Mouse (Mus musculus) heart, adult 18-20 months (tissue): ENCODE measurements around the gene Ceacam11. TPM values are rescaled to one million over a fixed set of nuclear protein-coding genes. Genes with fewer than 3 reads are reported as not detected.
"Not testable (repeated sequence)": the region's sequence is repeated elsewhere in the genome, so short reads cannot be mapped to it uniquely, and the experiment has no call there.

Experiments
- DNase-seq, 2 experiments: peaks; one replicate each; pipeline ENCODE4 v3.0.0; 2021 to 2022; ENCODE audit warnings: mixed read lengths in 1 of 2
- long read RNA-seq, 2 experiments: library from polyadenylated mRNA; stranded (forward); transcript quantifications; one replicate each; pipeline ENCODE4 v2.0.0; 2021
- microRNA-seq, 2 experiments: library from miRNA; unstranded; fragments of <30 nt; microRNA quantifications; one replicate each; pipeline ENCODE4 v1.2.0; 2022
- total RNA-seq, 2 experiments: library from RNA; stranded (reverse); gene quantifications; 2 replicates each; pipeline ENCODE4 v1.2.3; 2021

The Ceacam11 gene
- total RNA-seq: not detected
- long read RNA-seq, experiment 1: 0 reads
- long read RNA-seq, experiment 2: 0 reads

DNA sequence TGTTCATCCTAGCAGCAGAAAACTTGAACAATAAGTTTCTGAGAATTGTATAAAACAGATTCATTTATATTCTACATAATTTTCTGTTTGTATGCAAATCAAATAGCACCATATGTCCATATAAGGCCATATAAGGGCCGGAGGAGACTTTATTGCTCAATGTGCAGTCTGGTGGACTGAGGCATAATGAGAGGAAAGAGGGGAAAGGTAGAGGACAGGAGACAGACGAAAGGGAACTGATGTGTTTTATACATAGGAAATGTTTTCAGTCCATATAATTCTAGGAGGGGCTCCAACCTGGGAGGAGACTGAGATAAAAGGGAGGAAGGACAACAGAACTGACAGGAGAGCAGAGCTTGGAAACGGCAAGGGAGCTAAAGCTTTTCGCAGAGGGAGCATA is at the start of gene Ceacam11:
Gene Ceacam11, plus strand, starts transcription at position 301 of the 400 bp plus-strand sequence.
- no peak for DNase-seq

DNA sequence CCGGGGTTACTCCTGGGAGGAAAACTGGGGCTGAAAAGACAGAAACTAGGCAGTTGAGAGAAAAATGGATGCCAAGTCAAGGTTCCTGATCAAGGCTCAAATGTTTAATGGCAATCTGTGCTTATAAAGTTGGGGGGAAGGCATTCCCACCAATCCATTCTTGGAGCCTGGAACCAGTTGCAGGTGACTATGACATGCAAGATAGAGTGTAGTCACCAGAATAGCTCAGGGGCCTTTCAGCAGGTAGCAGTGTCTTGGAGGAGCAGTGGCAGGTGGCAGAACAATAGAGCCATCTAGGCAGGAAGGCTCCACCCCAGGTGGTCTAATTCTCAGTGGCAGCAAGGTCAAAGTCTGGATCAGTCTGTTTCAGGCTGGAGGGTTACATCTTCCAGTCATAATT is 29.2 kb downstream of the Ceacam11 start:
- not testable (repeated sequence) for DNase-seq

DNA sequence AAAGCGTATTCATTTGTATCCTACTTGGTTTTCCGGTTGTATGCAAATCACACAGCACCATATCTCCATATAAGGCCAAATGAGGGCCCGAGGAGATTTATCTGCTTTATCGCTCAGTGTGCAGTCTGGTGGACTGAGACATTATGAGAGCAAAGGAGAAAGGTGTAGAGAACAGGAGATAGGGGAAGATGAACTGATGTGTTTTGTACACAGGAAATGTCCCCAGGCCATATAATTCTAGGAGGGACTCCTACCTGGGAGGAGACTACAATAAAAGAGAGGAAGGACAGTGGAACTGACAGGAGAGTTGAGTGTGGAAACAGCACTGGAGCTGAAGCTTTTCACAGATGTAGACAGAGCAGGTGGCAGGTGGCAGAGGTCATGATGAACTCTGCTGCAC is 37.7 kb downstream of the Ceacam11 start, which contains the start of gene Ceacam13:
Gene Ceacam13, plus strand, starts transcription at position 301 of the 400 bp plus-strand sequence.
- DNase-seq: no peak

Small RNA genes within 50 kb of the gene (microRNA-seq; reads per million reads assigned to microRNA genes)
- gene Gm22414: 0 reads per million in 2 experiments

Other genes starting within 250 kb of the Ceacam11 start
- not detected for gene Ceacam14, start 159.5 kb upstream of the Ceacam11 start, total RNA-seq
- not detected for gene Gm5155, start 100.4 kb upstream of the Ceacam11 start, total RNA-seq
- not detected for gene Ceacam13, start 37.8 kb downstream of the Ceacam11 start, total RNA-seq
- not detected for gene Ceacam12, start 93.8 kb downstream of the Ceacam11 start, total RNA-seq
- not detected for gene Igfl3, start 204.4 kb downstream of the Ceacam11 start, total RNA-seq